Mouse (Mus musculus) frontal cortex, adult 2 months (tissue): Measurements from ENCODE around the gene Zan. TPM values are rescaled to one million over a fixed set of nuclear protein-coding genes. Genes with fewer than 3 reads are reported as not detected.

Experiments used
- DNase-seq, 2 experiments: peaks; one replicate each; pipeline ENCODE4 v3.0.0; 2022; ENCODE audit warnings: low spot score in 1 of 2; ENCODE audit errors: extremely low spot score in 1 of 2
- polyA plus RNA-seq: library from polyadenylated mRNA; depleted of rRNA; stranded (reverse); fragments of >200 nt; gene quantifications from 2 replicates; pipeline ENCODE4 v1.2.3, GENCODE M21; 2012

Gene Zan
- polyA plus RNA-seq, 1 experiment = 0.20 TPM

- no peak for DNase-seq
These were observed 124.6 kb downstream of the Zan start for GRCm38 (mm10) chr5:137352011-137352975.

GRCm38 (mm10) chr5:137351394-137351793, 125.5 kb downstream of the Zan start:
- no peak for DNase-seq

- DNase-seq = no peak
These were observed 125.8 kb downstream of the Zan start for GRCm38 (mm10) chr5:137351058-137351380.

DNA sequence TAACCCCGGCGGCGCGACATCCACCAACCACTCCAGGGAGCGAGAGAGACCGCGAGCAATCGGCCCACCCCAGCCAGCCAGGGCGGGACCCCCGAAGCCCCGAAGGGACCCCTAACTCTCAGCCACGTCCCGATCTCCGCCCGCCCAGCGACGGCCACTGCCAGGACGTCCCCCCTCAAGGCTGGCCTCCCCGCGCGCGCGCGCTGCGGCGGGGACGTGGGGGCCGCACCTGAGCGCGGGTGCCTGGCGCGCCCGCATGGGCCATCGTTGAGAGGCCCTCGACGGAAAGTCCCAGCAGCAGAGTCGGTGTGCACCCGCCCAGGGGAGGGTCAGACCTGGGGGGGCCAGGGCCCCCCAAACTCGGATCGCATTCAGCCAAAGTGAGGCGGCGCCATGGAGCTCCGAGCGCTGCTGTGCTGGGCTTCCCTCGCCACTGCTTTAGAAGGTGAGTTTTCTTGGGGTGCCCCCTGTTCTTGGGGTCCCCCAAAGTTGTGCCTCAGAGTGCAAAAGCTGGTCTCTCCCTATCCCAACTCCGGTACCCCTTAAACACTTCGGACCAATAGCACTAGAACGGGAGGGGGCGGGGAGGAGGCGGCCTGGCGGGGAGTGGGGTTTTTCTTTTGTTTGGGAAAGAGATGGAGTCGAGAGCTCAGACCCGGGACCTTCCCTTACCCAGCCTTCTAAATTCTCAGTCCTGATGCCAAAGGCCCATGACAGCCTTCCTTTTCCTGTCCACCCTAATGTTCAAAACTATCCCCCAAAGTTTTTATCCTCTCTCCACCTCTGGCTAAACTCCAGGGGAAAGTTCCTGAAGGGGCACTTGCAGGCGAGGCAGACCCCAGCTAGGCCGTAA, 126.4 kb downstream of the Zan start:
- DNase-seq = no peak

DNA sequence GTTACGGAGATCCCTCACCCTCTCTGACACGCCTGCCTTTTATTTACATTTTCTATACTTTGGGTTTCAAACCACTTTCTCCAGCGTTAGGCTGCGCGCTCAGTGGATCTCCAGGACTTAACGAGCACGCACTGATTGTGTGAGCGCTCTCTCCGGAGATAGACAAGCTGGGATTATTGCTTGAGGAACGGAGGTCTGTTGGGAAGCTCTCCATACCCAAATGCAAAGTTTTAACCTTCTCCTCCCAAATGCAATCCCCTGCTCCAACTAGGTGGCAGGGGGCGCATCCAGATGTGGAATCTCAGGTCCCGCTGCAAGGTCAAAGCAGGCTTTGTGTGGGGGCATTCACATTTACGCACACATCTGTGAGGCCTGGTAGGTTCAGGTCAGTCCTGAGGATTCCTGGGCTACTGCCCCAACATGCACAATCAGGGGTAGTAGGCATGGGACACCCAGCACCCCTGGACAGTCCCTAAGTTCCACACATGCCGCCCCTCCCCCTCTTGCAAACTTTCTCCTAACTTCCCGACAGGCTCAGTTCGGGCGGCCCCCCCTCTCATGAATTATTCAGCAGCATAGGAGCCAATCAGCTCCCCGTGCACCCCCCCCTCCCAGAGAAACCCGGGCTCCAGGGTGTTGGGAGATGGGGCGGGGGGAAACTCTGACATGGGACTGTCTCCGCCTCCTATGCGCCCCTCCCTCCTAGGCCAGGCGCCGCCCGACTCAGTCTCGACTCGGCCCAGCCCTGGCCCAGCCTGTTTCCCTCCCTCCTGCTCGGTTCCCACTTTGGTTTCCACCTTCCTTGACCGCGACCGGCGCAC, 127.3 kb downstream of the Zan start, which contains the start of gene Ephb4:
Ephb4 (plus strand) TSS at position 726 of the 821 bp plus-strand sequence.
- DNase-seq = peak; percentile 47 to 51

- DNase-seq = no peak
These were observed 128.1 kb downstream of the Zan start for GRCm38 (mm10) chr5:137348482-137349383.

DNA sequence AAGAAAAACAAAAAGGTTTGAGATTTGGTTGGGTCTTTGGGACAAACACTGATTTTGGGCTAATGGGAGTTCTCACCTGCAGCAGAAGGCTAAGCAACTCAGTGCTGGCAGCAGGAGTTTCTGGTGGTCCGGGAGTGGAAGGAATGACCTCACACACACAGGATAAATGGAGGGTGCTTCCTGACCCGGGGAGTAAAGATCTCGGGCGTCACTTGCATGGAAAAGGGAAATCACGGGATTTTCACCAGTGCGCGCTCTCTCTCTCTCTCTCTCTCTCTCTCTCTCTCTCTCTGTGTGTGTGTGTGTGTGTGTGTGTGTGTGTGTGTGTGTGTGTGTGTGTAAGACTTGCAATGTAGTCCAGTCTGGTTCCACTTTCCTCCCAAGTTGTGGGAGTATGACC, 129.0 kb downstream of the Zan start:
- no peak for DNase-seq

DNA sequence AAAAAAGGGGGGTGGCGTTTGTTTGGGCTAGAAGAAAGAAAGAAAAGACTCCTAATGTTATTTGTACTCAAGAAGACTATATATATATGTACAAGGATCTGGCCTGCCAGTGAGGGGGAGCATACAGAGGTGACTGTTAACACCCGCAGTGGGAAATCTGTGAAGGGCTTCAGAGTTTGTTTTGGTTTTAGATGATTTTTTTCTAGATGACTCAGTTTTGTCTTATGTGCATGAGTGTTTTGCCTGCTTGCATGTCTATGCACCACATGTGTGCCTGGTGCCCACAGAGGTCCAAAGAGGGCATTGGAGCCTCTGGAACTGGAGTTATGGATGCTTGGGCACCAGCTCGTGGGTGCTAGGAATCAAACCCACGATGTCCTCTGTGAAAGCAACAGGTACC, 129.9 kb downstream of the Zan start:
- no peak for DNase-seq

DNA sequence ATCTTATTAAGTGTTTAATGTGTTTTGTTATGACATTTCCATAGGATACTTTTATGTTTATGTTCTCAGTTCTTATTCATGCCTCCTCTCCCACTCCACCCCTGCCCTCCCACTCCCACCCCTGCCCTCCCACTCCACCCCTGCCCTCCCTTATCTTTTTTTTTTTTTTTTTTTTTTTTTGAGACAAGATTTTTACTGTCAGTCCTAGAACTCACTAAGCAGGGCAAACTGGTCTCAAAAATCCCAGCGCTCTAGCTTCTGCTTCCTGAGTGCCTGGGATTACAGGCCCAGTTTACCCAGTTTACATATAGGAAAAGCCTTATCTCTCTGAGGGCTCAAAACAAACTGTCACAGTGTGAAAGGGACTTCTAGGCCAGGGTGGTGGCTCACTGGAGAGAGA, 130.5 kb downstream of the Zan start:
- no peak for DNase-seq

- DNase-seq = no peak
These were observed 131.0 kb downstream of the Zan start for GRCm38 (mm10) chr5:137345821-137346220.

DNA sequence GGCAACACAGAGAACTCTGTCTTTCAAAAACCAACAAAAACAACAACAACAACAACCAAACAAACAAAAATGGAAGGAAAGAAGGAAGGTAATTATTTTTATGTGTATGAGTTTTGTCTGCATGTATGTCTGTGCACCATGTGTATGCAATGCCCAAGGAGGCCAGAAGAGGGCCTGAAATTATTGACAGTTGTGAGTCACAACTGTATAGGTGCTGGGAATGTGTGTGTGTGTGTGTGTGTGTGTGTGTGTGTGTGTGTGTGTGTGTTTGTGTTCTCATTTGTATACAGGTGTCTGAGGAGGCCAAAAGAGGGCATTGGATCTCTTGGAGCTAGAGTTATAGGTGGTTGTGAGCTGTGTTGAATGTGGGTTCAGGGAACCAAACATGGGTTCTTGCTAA, 133.0 kb downstream of the Zan start:
- DNase-seq = no peak

DNA sequence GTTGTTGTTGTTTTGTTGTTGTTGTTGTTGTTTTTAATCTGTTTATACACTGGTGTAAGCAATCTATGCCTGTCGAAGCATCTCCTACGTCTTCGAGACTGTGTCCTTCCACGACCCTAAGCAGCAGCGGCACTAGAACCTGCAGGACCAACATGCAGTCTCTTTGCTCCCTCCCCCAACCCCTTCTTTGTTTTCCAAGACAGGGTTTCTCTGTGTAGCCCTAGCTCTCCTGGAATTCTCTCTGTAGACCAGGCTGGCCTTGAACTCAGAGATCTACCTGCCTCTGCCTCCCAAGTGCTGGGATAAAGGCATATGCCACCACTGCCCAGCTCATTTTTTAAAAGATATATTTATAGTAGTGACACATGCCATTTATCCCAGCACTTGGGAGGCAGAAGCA, 133.5 kb downstream of the Zan start:
- DNase-seq = no peak

- no peak for DNase-seq
These were observed 134.4 kb downstream of the Zan start for GRCm38 (mm10) chr5:137342407-137343012.

- no peak for DNase-seq
These were observed 136.6 kb downstream of the Zan start for GRCm38 (mm10) chr5:137340222-137340621.

GRCm38 (mm10) chr5:137339290-137339979, 137.4 kb downstream of the Zan start:
- no peak for DNase-seq

DNA sequence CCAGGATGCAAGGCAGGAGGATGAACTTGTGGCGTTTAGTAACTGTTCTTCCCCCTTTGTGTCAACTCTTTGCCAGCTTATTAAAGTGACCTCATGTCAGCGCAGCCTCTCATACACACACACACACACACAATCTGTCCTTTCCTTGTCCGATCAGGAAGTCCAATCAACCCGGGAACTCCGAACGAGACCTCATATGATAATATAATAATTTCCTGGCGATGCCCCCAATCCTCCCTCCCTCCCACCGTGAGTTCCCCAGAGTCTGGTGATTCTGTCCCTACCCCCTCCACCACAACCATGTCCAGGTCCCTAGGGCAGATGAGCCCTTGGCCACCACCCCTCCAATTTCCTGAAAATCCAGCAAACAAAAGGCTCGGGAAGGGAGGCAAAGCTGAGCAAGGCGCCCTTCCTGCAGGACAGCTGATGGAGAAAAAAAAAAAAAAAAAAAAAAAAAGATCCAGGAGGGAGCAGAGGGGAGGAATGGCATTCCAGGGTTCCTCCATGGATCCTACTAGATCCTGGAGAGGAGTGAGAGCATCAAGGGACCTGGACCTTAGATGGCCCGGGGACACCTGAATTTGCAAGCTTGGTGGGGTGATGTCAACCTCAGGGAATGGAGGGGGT, 138.1 kb downstream of the Zan start:
- no peak for DNase-seq

GRCm38 (mm10) chr5:137338256-137338655, 138.6 kb downstream of the Zan start:
- peak; percentile 84 to 93 for DNase-seq

- no peak for DNase-seq
These were observed 139.7 kb downstream of the Zan start for GRCm38 (mm10) chr5:137337190-137337589.
